Mouse (Mus musculus) layer of hippocampus, adult 18-20 months (tissue): ENCODE data around the gene Mapk8. TPM values are rescaled to one million over a fixed set of nuclear protein-coding genes. Genes with fewer than 3 reads are reported as not detected.

ENCODE experiments used
- DNase-seq, 2 experiments: peaks; one replicate each; pipeline ENCODE4 v3.0.0; 2022; ENCODE audit warnings: low spot score in 2 of 2
- total RNA-seq, 2 experiments: library from RNA; stranded (reverse); gene quantifications; 2 replicates each; pipeline ENCODE4 v1.2.3; 2021

Mapk8 gene
- total RNA-seq, 2 experiments from 2014 or later = 78.7 TPM

GRCm38 (mm10) chr14:33351984-33352722 lies 94.8 kb downstream of the Mapk8 start:
- DNase-seq = no peak

GRCm38 (mm10) chr14:33351019-33351418 lies 95.9 kb downstream of the Mapk8 start:
- no peak for DNase-seq

GRCm38 (mm10) chr14:33348146-33348545 lies 98.8 kb downstream of the Mapk8 start:
- no peak for DNase-seq

GRCm38 (mm10) chr14:33347738-33348137 lies 99.2 kb downstream of the Mapk8 start:
- no peak for DNase-seq

GRCm38 (mm10) chr14:33346546-33346945 lies 100.4 kb downstream of the Mapk8 start:
- DNase-seq = no peak

DNA sequence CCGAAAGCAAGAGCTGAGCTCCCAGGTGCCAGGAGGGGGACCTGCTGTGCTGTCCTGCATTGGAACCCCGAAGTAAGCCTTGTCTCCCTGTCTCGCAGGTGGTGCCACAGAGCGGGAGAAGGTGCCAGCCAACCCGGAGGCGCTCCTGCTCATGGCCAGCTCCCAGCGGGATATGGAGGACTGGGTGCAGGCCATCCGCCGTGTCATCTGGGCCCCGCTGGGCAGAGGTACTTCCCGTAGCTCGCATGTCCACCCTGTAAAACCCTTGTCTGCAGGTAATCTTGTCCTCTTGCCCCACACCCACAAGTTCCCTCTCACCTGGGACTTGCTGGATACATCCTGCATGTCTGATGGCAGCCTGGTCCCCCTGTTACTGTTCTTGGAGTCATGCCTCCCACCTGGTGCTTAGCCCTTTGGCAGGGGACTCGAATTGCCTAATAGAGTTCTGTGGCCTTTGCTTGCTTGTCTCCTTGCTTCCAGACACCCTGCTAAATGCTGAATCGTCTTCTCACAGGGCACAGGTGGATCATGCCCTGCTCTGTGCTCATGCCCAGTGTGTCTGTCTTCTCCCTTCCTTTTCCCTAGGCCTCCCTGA lies 103.7 kb downstream of the Mapk8 start:
- no peak for DNase-seq

GRCm38 (mm10) chr14:33338684-33339083 lies 108.3 kb downstream of the Mapk8 start:
- no peak for DNase-seq

GRCm38 (mm10) chr14:33335733-33336132 lies 111.2 kb downstream of the Mapk8 start:
- DNase-seq = no peak

DNA sequence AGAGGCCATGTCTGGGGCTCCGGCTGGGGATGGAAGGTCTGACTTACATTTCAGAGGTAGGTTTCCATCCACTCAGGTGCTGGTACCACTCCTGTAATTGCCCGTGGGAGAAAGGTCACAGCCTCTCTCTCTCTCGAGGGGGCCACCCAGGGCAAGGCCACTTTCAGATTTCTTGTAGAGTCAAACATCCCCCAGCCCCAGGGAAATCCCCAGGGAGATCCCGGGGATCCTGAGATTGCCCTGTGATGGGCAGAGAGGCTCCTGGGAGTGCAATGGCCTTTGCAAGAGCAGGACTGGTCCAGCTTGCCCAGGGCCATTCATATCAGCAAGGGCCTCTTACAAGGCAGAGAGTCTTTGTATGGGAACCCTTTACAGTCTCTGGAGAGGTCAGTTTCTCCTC lies 112.6 kb downstream of the Mapk8 start:
- no peak for DNase-seq

- no peak for DNase-seq
Observed at GRCm38 (mm10) chr14:33333833-33334232, 113.1 kb downstream of the Mapk8 start.

DNA sequence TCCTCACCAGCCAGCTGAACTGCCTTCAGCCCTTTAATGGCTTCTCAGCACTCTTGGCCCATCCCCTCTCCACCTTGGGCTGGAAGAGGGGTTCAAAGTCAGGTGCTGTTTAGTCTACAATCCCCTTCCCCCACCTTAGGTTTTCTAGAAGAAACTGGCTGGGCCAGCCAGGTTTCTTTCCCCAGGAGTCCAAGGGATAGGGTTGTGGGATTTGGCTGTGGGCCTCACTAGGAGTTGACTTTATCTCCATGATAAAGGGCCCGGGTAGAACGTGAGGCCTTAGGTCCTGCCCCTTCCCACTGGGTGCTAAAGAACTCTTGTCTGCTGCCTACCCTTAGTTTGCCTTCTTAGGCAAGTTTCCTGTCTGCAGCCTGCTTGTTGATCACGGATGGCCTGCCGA lies 115.3 kb downstream of the Mapk8 start:
- no peak for DNase-seq

GRCm38 (mm10) chr14:33330986-33331385 lies 116.0 kb downstream of the Mapk8 start:
- no peak for DNase-seq

- no peak for DNase-seq
Observed at GRCm38 (mm10) chr14:33329297-33329805, 117.6 kb downstream of the Mapk8 start.

DNA sequence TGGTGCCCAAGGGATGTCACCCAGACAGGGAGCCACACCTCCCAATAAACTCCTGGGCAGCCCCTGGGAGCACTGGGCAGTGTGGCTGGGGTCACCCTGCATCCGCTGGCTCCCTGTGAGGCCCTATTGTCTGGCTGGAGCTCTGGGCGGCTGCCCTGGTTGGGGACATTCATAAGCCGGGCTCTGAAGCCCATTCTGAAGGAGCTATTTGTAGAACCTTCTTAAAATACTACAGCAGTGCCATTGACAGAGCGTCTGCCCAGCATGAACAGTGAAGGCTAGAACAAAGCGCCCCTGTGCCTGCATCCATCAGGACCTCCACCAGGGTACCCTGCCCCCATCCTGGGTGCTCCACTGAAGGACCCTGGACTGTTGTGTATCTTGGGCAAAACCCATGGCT lies 118.6 kb downstream of the Mapk8 start:
- DNase-seq = no peak

Other genes with a start within 250 kb of the Mapk8 start
- 1 to 10 TPM; 8.1 to 8.6 TPM for gene Arhgap22, start 233.1 kb downstream of the Mapk8 start, total RNA-seq
- 1 to 10 TPM in 1 of 2 experiments, under 1 TPM in 1; 0.76 to 1.6 TPM for gene Frmpd2, start 24.5 kb upstream of the Mapk8 start, total RNA-seq
- gene Ptpn20, start 142.0 kb upstream of the Mapk8 start, total RNA-seq = 1 to 10 TPM in 1 of 2 experiments, under 1 TPM in 1; 0.79 to 1.1 TPM